Mouse (Mus musculus) forebrain, embryonic 16.5 days (tissue): ENCODE data around the gene Mlx. TPM values are rescaled to one million over a fixed set of nuclear protein-coding genes. Genes with fewer than 3 reads are reported as not detected.

ENCODE experiments used
- ATAC-seq: fragments of 200-750 bp; cut with Nextera tagmentation; 2 replicates; pipeline ENCODE4 v1.8.0; 2017; ENCODE audit warnings: mild to moderate bottlenecking, moderate library complexity
- H3K27ac ChIP-seq: fragments of 300-500 bp; sonication (generic); 2 replicates; pipeline ENCODE4 v1.5.1; 2014; ENCODE audit warnings: low read length, control low read depth
- H3K27me3 ChIP-seq: fragments of 300-500 bp; sonication (generic); replicated peaks from 2 replicates; pipeline ENCODE4 v1.6.1; 2014; ENCODE audit warnings: low read length; ENCODE audit not compliant: control insufficient read depth, insufficient read depth
- H3K36me3 ChIP-seq: fragments of 300-500 bp; sonication (generic); 2 replicates; pipeline ENCODE4 v1.6.1; 2014; ENCODE audit not compliant: control insufficient read depth, insufficient read depth
- H3K4me1 ChIP-seq: fragments of 300-500 bp; sonication (generic); replicated peaks from 2 replicates; pipeline ENCODE4 v1.6.1; 2014; ENCODE audit warnings: low read length; ENCODE audit not compliant: control insufficient read depth, insufficient read depth
- H3K4me2 ChIP-seq: fragments of 300-500 bp; sonication (generic); 2 replicates; pipeline ENCODE4 v1.6.1; 2014; ENCODE audit warnings: mild to moderate bottlenecking, low read length, control low read depth
- H3K4me3 ChIP-seq: fragments of 300-500 bp; sonication (generic); replicated peaks from 2 replicates; pipeline ENCODE4 v1.5.1; 2014; ENCODE audit warnings: mild to moderate bottlenecking, low read length, control low read depth
- H3K9ac ChIP-seq: fragments of 300-500 bp; sonication (generic); replicated peaks from 2 replicates; pipeline ENCODE4 v1.6.1; 2014; ENCODE audit warnings: low read depth, low read length, control low read depth
- H3K9me3 ChIP-seq: fragments of 300-500 bp; sonication (generic); 2 replicates; pipeline ENCODE4 v1.6.1; 2016; ENCODE audit warnings: low read length; ENCODE audit not compliant: control insufficient read depth
- WGBS: fragments of 180-500 bp; shearing (Covaris S2); extraction: QIAGEN DNeasy Blood & Tissue Kit; methylation state at CpG from one replicate; pipeline ENCODE4 v1.1.7; 2014; 5-methylcytosine and 5-hydroxymethylcytosine counted together
- microRNA-seq: library from miRNA; unstranded; fragments of <30 nt; microRNA quantifications from one replicate; pipeline ENCODE4, GENCODE M21; 2017
- polyA plus RNA-seq: library from polyadenylated mRNA; unstranded; fragments of >200 nt; fragmentation: Nextera tagmentation; extraction: Ambion mirVana; gene quantifications from 2 replicates; pipeline ENCODE4 v1.2.1, GENCODE M21; 2015

Mlx gene
- polyA plus RNA-seq, 1 experiment from 2014 or later, result 94.6 TPM

DNA sequence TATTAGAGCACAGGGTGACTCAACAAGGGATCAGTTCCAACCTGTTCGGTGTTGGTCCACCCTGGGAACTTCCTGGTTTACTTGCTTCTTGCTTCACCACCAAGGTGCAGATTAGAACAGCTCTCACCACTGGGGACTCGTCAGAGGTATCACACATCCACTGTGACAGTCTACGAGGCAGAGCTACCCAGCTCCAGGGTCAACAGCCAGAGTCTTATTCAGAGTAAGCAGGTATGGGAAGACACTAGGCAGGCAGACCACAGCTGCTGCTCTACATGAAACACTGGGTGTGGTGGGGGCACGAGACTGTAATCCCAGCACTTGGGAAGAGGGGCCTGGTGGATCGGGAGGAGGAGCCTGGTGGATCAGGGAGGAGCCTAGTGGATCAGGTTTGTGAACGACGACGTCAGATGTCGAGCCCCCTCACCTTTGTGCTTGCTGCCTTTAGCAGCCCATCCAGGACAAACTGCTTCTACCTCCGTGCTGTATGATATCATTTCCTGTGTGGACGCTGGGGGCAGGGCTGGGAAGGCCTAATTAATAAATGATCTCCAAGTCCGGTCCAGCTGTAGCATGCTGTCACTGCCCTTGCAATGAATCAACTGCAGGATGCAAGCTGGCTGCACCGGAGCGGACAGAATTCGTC is 51.6 kb downstream of the Mlx start:
- Histone ChIP-seq H3K9me3 (no peaks in the 10 kb centered on the region), H3K4me3 (no peak overlapping the region), H3K27ac (no peak overlapping the region), H3K4me2 (peak overlapping the region; percentile 29), H3K27me3 (no peaks in the 10 kb centered on the region), H3K4me1 (peaks cover 8% of the 10 kb centered on the region), H3K9ac (peak overlapping the region; percentile 29; the same call in 1 of the 2 replicates), H3K36me3 (no peaks in the 10 kb centered on the region)
- 22% methylated on average over 15 of the region's 15 CpGs for WGBS
- ATAC-seq, result no peak

DNA sequence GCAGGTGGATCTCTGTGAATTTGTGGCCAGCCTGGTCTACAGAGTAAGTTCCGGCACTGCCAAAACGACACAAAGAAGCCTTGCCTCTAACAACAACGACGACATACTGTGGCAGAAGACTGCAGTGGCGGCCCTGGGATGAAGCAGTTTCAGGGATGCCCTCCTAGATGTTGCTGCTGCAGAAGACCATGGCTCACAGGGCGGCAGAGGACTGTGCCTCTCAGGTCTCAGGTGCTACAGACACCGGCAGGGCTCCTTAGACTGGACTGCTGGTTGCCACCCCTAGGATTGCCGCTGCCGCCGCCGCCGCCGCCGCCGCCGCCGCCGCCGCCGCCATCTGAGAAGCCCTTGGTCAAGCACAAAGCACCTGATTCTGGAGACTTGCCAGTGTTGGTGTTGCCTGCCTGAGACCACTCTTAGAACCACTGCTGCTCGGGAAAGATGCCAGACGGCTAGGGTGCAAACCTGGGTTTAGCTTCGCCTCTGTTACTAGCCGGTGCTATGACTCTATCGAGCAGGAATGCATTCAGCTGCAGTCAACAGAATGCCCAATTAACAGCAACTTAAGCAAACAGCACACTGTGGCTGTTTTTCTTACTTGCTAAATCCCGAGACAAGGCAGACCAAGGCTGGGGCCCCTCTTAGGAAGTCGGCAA is 53.2 kb downstream of the Mlx start:
- Histone ChIP-seq H3K9ac (peak overlapping the region; percentile 62), H3K4me3 (peak overlapping the region; percentile 43)
- WGBS, result 15% methylated on average over 25 of the region's 27 CpGs

DNA sequence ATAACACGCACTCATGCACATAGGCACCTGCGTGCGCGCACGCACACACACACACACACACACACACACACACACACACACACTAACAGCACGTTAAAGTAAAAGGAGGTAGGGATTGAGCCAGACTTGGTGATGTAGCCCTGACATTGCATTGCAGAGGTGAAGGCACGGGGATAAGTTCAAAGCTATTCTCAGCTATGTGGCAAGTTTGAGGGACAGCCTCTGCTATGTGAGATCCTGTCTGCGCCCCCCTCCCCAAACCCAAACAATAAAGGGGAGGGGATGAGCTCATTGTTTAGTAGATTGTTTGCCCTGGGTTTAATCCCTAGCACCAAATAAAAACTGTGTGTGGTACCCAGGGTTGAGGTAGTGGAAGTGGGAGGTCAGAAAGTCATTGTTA is 54.0 kb downstream of the Mlx start:
- Histone ChIP-seq H3K27ac (no peak overlapping the region; the same call in 1 of the 2 replicates), H3K9ac (no peak overlapping the region), H3K4me2 (no peak overlapping the region), H3K9me3 (no peaks in the 10 kb centered on the region), H3K27me3 (no peaks in the 10 kb centered on the region), H3K4me3 (no peak overlapping the region), H3K4me1 (peaks cover 10% of the 10 kb centered on the region), H3K36me3 (no peaks in the 10 kb centered on the region)
- 63% methylated on average over 8 of the region's 8 CpGs for WGBS
- no peak for ATAC-seq

More for the DNA sequence above, 53.2 kb downstream of the Mlx start:
- Histone ChIP-seq H3K27ac (peak overlapping the region; percentile 56), H3K36me3 (no peaks in the 10 kb centered on the region), H3K4me2 (peak overlapping the region; percentile 61), H3K27me3 (no peaks in the 10 kb centered on the region), H3K9me3 (no peaks in the 10 kb centered on the region), H3K4me1 (peaks cover 10% of the 10 kb centered on the region)
- ATAC-seq, result peak; percentile 82

Small RNAs within 50 kb of the gene (microRNA-seq; reads per million reads assigned to microRNA genes)
- not detected for gene Gm27626

Other genes with a start within 250 kb of the Mlx start
- 9.8 and 11.9 TPM in 2 replicates for gene Stat5b, start 236.6 kb upstream of the Mlx start, polyA plus RNA-seq
- gene Stat5a, start 227.9 kb upstream of the Mlx start, polyA plus RNA-seq, result 1.0 and 1.2 TPM in 2 replicates
- 30.6 and 31.5 TPM in 2 replicates for gene Stat3, start 147.7 kb upstream of the Mlx start, polyA plus RNA-seq
- 33.6 and 45.4 TPM in 2 replicates for gene Cavin1, start 116.4 kb upstream of the Mlx start, polyA plus RNA-seq
- gene Atp6v0a1, start 77.8 kb upstream of the Mlx start, polyA plus RNA-seq, result 90.6 and 111 TPM in 2 replicates
- gene Naglu, start 17.3 kb upstream of the Mlx start, polyA plus RNA-seq, result 7.1 and 8.0 TPM in 2 replicates
- 0.25 and 0.30 TPM in 2 replicates for gene Hsd17b1, start 8.9 kb upstream of the Mlx start, polyA plus RNA-seq
- gene Coasy, start 4.7 kb upstream of the Mlx start, polyA plus RNA-seq, result 45.9 and 48.1 TPM in 2 replicates
- 37.3 and 43.6 TPM in 2 replicates for gene Psmc3ip, start 8.2 kb downstream of the Mlx start, polyA plus RNA-seq
- gene Retreg3, start 32.6 kb downstream of the Mlx start, polyA plus RNA-seq, result 24.5 and 25.2 TPM in 2 replicates
- 90.7 and 93.0 TPM in 2 replicates for gene Tubg1, start 32.7 kb downstream of the Mlx start, polyA plus RNA-seq
- 36.2 and 43.0 TPM in 2 replicates for gene Tubg2, start 68.6 kb downstream of the Mlx start, polyA plus RNA-seq
- gene Cntnap1, start 83.2 kb downstream of the Mlx start, polyA plus RNA-seq, result 0.77 and 1.5 TPM in 2 replicates
- 4.8 and 5.8 TPM in 2 replicates for gene Plekhh3, start 84.1 kb downstream of the Mlx start, polyA plus RNA-seq
- gene Ccr10, start 88.2 kb downstream of the Mlx start, polyA plus RNA-seq, result 0.14 TPM in 1 of 2 replicates, not detected in the other
- 24.8 and 27.0 TPM in 2 replicates for gene Ezh1, start 139.2 kb downstream of the Mlx start, polyA plus RNA-seq
- 67.4 and 72.0 TPM in 2 replicates for gene Ramp2, start 158.8 kb downstream of the Mlx start, polyA plus RNA-seq
- 91.1 and 93.3 TPM in 2 replicates for gene Vps25, start 166.4 kb downstream of the Mlx start, polyA plus RNA-seq
- gene Wnk4, start 173.3 kb downstream of the Mlx start, polyA plus RNA-seq, result 5.8 and 6.2 TPM in 2 replicates
- 0.91 TPM in 2 replicates for gene Cntd1, start 191.7 kb downstream of the Mlx start, polyA plus RNA-seq
- 191 and 197 TPM in 2 replicates for gene Coa3, start 191.8 kb downstream of the Mlx start, polyA plus RNA-seq
- gene Becn1, start 215.0 kb downstream of the Mlx start, polyA plus RNA-seq, result 191 and 203 TPM in 2 replicates
- 127 and 137 TPM in 2 replicates for gene Psme3, start 228.9 kb downstream of the Mlx start, polyA plus RNA-seq
- gene Aoc2, start 237.8 kb downstream of the Mlx start, polyA plus RNA-seq, result 1.9 and 3.2 TPM in 2 replicates
- 0.09 and 0.10 TPM in 2 replicates for gene Aoc3, start 243.3 kb downstream of the Mlx start, polyA plus RNA-seq